Mouse (Mus musculus) intestine, embryonic 14.5 days (tissue): ENCODE measurements around the gene Foxc2. TPM values are rescaled to one million over a fixed set of nuclear protein-coding genes. Genes with fewer than 3 reads are reported as not detected.

Experiments
- ATAC-seq: fragments of 200-750 bp; cut with Nextera tagmentation; replicated peaks from 2 replicates; pipeline ENCODE4 v1.8.0; 2017; ENCODE audit warnings: low read depth, moderate number of reproducible peaks, moderate TSS enrichment, moderate library complexity; ENCODE audit not compliant: low FRiP score, low TSS enrichment
- DNase-seq: peaks from one replicate; pipeline ENCODE4 v3.0.0-alpha.2; 2018; ENCODE audit warnings: low spot score
- H3K27ac ChIP-seq: fragments of 300-500 bp; sonication (generic); 2 replicates; pipeline ENCODE4 v1.5.1; 2014; ENCODE audit warnings: low read depth, mild to moderate bottlenecking, control low read depth
- H3K27me3 ChIP-seq: fragments of 300-500 bp; sonication (generic); replicated peaks from 2 replicates; pipeline ENCODE4 v1.6.1; 2014; ENCODE audit warnings: low read length, control low read depth; ENCODE audit not compliant: control insufficient read depth, insufficient read depth
- H3K36me3 ChIP-seq: fragments of 300-500 bp; sonication (generic); 2 replicates; pipeline ENCODE4 v1.6.1; 2014; ENCODE audit warnings: low read length, control low read depth; ENCODE audit not compliant: control insufficient read depth, insufficient read depth
- H3K4me1 ChIP-seq: fragments of 300-500 bp; sonication (generic); replicated peaks from 2 replicates; pipeline ENCODE4 v1.6.1; 2014; ENCODE audit warnings: low read length, control low read depth, mixed read lengths; ENCODE audit not compliant: control insufficient read depth, insufficient read depth
- H3K4me2 ChIP-seq: fragments of 300-500 bp; sonication (generic); 2 replicates; pipeline ENCODE4 v1.6.1; 2014; ENCODE audit warnings: low read length
- H3K4me3 ChIP-seq: fragments of 300-500 bp; sonication (generic); 2 replicates; pipeline ENCODE4 v1.5.1; 2014; ENCODE audit warnings: low read depth, low read length, control low read depth, mixed read lengths
- H3K9ac ChIP-seq: fragments of 300-500 bp; sonication (generic); 2 replicates; pipeline ENCODE4 v1.6.1; 2014; ENCODE audit warnings: mild to moderate bottlenecking, low read length
- H3K9me3 ChIP-seq: fragments of 300-500 bp; sonication (generic); 2 replicates; pipeline ENCODE4 v1.6.1; 2016; ENCODE audit warnings: low read length, control low read depth; ENCODE audit not compliant: control insufficient read depth
- WGBS: fragments of 180-500 bp; shearing (Covaris S2); extraction: QIAGEN DNeasy Blood & Tissue Kit; methylation state at CpG from one replicate; pipeline ENCODE4 v1.1.7; 2014; 5-methylcytosine and 5-hydroxymethylcytosine counted together
- polyA plus RNA-seq: library from polyadenylated mRNA; unstranded; fragments of >200 nt; fragmentation: Nextera tagmentation; extraction: Ambion mirVana; gene quantifications from 2 replicates; pipeline ENCODE4 v1.2.1, GENCODE M21; 2014

Gene Foxc2
- polyA plus RNA-seq, 1 experiment from 2014 or later: 0.43 TPM

- Histone ChIP-seq H3K9me3 (peaks cover 5% of the 10 kb centered on the region; the same call in 1 of the 2 replicates), H3K27me3 (peaks cover 47% of the 10 kb centered on the region), H3K36me3 (no peaks in the 10 kb centered on the region), H3K4me3 (no peak overlapping the region), H3K4me1 (peaks cover 15% of the 10 kb centered on the region), H3K27ac (no peak overlapping the region), H3K9ac (no peak overlapping the region), H3K4me2 (no peak overlapping the region; the same call in 1 of the 2 replicates)
- ATAC-seq (no peak; the same call in 1 of the 2 replicates), DNase-seq (peak; percentile 100)
- 1% methylated on average over 21 of the region's 21 CpGs for WGBS
Measured at GRCm38 (mm10) chr8:121113261-121113660, 2.7 kb upstream of the Foxc2 start.

- Histone ChIP-seq H3K4me1 (peaks cover 15% of the 10 kb centered on the region), H3K4me2 (no peak overlapping the region), H3K27me3 (peaks cover 66% of the 10 kb centered on the region), H3K9ac (no peak overlapping the region), H3K4me3 (no peak overlapping the region), H3K36me3 (no peaks in the 10 kb centered on the region), H3K9me3 (peaks cover 5% of the 10 kb centered on the region; the same call in 1 of the 2 replicates), H3K27ac (no peak overlapping the region)
- 1% methylated on average over 25 of the region's 25 CpGs for WGBS
- peak; percentile 59 for DNase-seq
- ATAC-seq: no peak
Measured at GRCm38 (mm10) chr8:121115136-121115535, 835 bp upstream of the Foxc2 start.

- peak overlapping the region; percentile 91 for H3K4me2 ChIP-seq
- peak overlapping the region; percentile 46 for H3K4me3 ChIP-seq
- H3K9ac ChIP-seq: peak overlapping the region; percentile 27
- H3K27me3 ChIP-seq: peaks cover 81% of the 10 kb centered on the region
- H3K4me1 ChIP-seq: peaks cover 15% of the 10 kb centered on the region
- DNase-seq (peak; percentile 76), ATAC-seq (no peak; the same call in 1 of the 2 replicates)
- under 1% methylated on average over 54 of the region's 55 CpGs for WGBS
- peaks cover 5% of the 10 kb centered on the region; the same call in 1 of the 2 replicates for H3K9me3 ChIP-seq
- no peaks in the 10 kb centered on the region for H3K36me3 ChIP-seq
- H3K27ac ChIP-seq: no peak overlapping the region
Measured at GRCm38 (mm10) chr8:121116591-121117185, 717 bp downstream of the Foxc2 start.

GRCm38 (mm10) chr8:121117186-121117651 lies 1.2 kb downstream of the Foxc2 start:
- peaks cover 86% of the 10 kb centered on the region for H3K27me3 ChIP-seq
- peak; percentile 69 for DNase-seq
- H3K4me1 ChIP-seq: peaks cover 15% of the 10 kb centered on the region
- H3K27ac ChIP-seq: no peak overlapping the region
- under 1% methylated on average over 56 of the region's 62 CpGs for WGBS
- H3K9me3 ChIP-seq: peaks cover 5% of the 10 kb centered on the region; the same call in 1 of the 2 replicates
- H3K9ac ChIP-seq: no peak overlapping the region
- ATAC-seq: no peak
- H3K4me2 ChIP-seq: peak overlapping the region; percentile 91
- H3K36me3 ChIP-seq: no peaks in the 10 kb centered on the region
- H3K4me3 ChIP-seq: peak overlapping the region; percentile 46

GRCm38 (mm10) chr8:121117906-121118305 lies 1.9 kb downstream of the Foxc2 start:
- Histone ChIP-seq H3K9ac (no peak overlapping the region), H3K36me3 (no peaks in the 10 kb centered on the region), H3K4me1 (peaks cover 15% of the 10 kb centered on the region), H3K4me2 (peak overlapping the region; percentile 91), H3K9me3 (peaks cover 5% of the 10 kb centered on the region; the same call in 1 of the 2 replicates), H3K27ac (no peak overlapping the region), H3K4me3 (peak overlapping the region; percentile 46), H3K27me3 (peaks cover 93% of the 10 kb centered on the region)
- 1% methylated on average over 28 of the region's 28 CpGs for WGBS
- DNase-seq (peak; percentile 72), ATAC-seq (no peak)

GRCm38 (mm10) chr8:121118634-121119420 lies 2.9 kb downstream of the Foxc2 start:
- 6% methylated on average over 18 of the region's 18 CpGs for WGBS
- Histone ChIP-seq H3K27ac (no peak overlapping the region), H3K4me1 (peaks cover 15% of the 10 kb centered on the region), H3K4me2 (no peak overlapping the region; the same call in 1 of the 2 replicates), H3K9me3 (peaks cover 5% of the 10 kb centered on the region; the same call in 1 of the 2 replicates), H3K9ac (no peak overlapping the region), H3K4me3 (peak overlapping the region; percentile 46; the same call in 1 of the 2 replicates), H3K36me3 (no peaks in the 10 kb centered on the region), H3K27me3 (peaks cover 98% of the 10 kb centered on the region)
- ATAC-seq (no peak), DNase-seq (peak; percentile 75)

GRCm38 (mm10) chr8:121119635-121120455 lies 3.9 kb downstream of the Foxc2 start:
- Histone ChIP-seq H3K9ac (no peak overlapping the region), H3K4me2 (no peak overlapping the region), H3K9me3 (peaks cover 5% of the 10 kb centered on the region; the same call in 1 of the 2 replicates), H3K4me1 (peaks cover 15% of the 10 kb centered on the region), H3K4me3 (no peak overlapping the region), H3K27me3 (peaks cover 98% of the 10 kb centered on the region), H3K36me3 (no peaks in the 10 kb centered on the region), H3K27ac (no peak overlapping the region)
- DNase-seq: peak; percentile 57
- 16% methylated on average over 12 of the region's 12 CpGs for WGBS
- no peak for ATAC-seq
